Mouse (Mus musculus): Measurements from ENCODE around the gene Cfl2. TPM values are rescaled to one million over a fixed set of nuclear protein-coding genes. Genes with fewer than 3 reads are reported as not detected.

The Cfl2 gene
- polyA plus RNA-seq, 1 experiment from 2014 or later, result 540 TPM

DNA sequence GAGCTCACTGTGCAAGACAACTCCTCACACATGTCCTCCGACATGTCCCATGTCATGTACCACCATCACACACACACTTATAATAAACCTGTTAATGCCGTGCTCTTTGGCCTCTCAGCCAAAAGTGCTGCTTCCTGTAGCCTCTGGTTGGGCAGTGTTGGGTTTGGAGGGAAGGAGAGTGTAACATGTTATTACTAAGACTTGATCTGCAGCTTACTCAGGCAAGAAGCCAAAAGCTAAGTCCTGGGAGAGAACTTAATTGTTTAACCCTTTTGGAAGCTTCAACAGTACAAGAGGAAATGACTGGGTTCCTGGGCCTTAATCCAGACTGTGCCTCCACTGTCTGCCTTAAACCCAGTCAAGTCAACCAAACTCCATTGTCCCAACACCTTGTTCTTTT lies 52.5 kb downstream of the Cfl2 start:
- Histone ChIP-seq H3K4me3 (ENCODE audit: control insufficient read depth in 1 of 2, insufficient read depth in 1 of 2, low read depth in 1 of 2, low read length in 2 of 2) (no peak overlapping the region), H3K9me3 (ENCODE audit: control insufficient read depth, low read length) (no peaks in the 10 kb centered on the region)
- ATAC-seq (ENCODE audit: insufficient number of reproducible peaks, insufficient read depth, low FRiP score, low read depth), result no peak

More for the DNA sequence above, 52.5 kb downstream of the Cfl2 start:
- Histone ChIP-seq H3K27ac (replicated peaks in 1 of 2; ENCODE audit: control insufficient read depth in 1 of 2, insufficient read depth in 1 of 2, low read depth in 2 of 2, low read length in 2 of 2) (no peak overlapping the region), H3K4me2 (ENCODE audit: low read length) (no peak overlapping the region), H3K4me1 (ENCODE audit: control insufficient read depth in 2 of 2, insufficient read depth in 2 of 2, low read length in 2 of 2) (no peaks in the 10 kb centered on the region; a peak in 1 of 4 replicates), H3K9ac (ENCODE audit: low read length) (no peak overlapping the region), H3K27me3 (ENCODE audit: control insufficient read depth, insufficient read depth, low read length) (no peaks in the 10 kb centered on the region), H3K36me3 (ENCODE audit: control insufficient read depth, insufficient read depth, low read length) (no peaks in the 10 kb centered on the region)
- WGBS, result 68% methylated on average over 2 of the region's 2 CpGs

Other genes starting within 250 kb of the Cfl2 start
- gene Sptssa, start 206.3 kb downstream of the Cfl2 start, polyA plus RNA-seq (2014; fragmentation: Nextera tagmentation; extraction: Ambion mirVana), result 156 and 168 TPM in 2 replicates
- gene Eapp, start 167.0 kb downstream of the Cfl2 start, polyA plus RNA-seq (2014; fragmentation: Nextera tagmentation; extraction: Ambion mirVana), result 47.5 and 49.2 TPM in 2 replicates
- gene Snx6, start 67.2 kb downstream of the Cfl2 start, polyA plus RNA-seq (2014; fragmentation: Nextera tagmentation; extraction: Ambion mirVana), result 110 and 125 TPM in 2 replicates
- gene Gm20403, start 123.7 kb upstream of the Cfl2 start, polyA plus RNA-seq (2014; fragmentation: Nextera tagmentation; extraction: Ambion mirVana), result not detected in 2 replicates
- gene Baz1a, start 151.5 kb upstream of the Cfl2 start, polyA plus RNA-seq (2014; fragmentation: Nextera tagmentation; extraction: Ambion mirVana), result 8.9 and 12.2 TPM in 2 replicates
- 22.5 and 25.4 TPM in 2 replicates for gene 2700097O09Rik, start 217.2 kb upstream of the Cfl2 start, polyA plus RNA-seq (2014; fragmentation: Nextera tagmentation; extraction: Ambion mirVana)
- gene Srp54a, start 217.4 kb upstream of the Cfl2 start, polyA plus RNA-seq (2014; fragmentation: Nextera tagmentation; extraction: Ambion mirVana), result 135 and 136 TPM in 2 replicates